Mouse (Mus musculus): ENCODE measurements at regions not wholly inside any gene's neighbourhood (a gene's known extent, or its start where the extent isn't known, plus 50 kb on each side); places are given as distances from the start of the nearest gene placed in this dataset.
A peak's percentile ranks its signal among the peaks of the same experiment; 100 is the strongest.

GRCm38 (mm10) chr17:3248875-3249274 is 77.5 kb upstream of the Tiam2 start:
- DNase-seq (ENCODE audit: low spot score) = no peak

GRCm38 (mm10) chr17:3249320-3249719 is 77.1 kb upstream of the Tiam2 start:
- no peak for DNase-seq (ENCODE audit: low spot score)

- DNase-seq (ENCODE audit: low spot score) = no peak
Observed at GRCm38 (mm10) chr17:3251176-3251575, 75.2 kb upstream of the Tiam2 start.

GRCm38 (mm10) chr17:3251966-3252365 is 74.4 kb upstream of the Tiam2 start:
- no peak for DNase-seq (ENCODE audit: low spot score)

GRCm38 (mm10) chr17:3253508-3254176 is 72.7 kb upstream of the Tiam2 start:
- peak; percentile 19 for DNase-seq (ENCODE audit: low spot score)

GRCm38 (mm10) chr17:3256765-3257164 is 69.6 kb upstream of the Tiam2 start:
- DNase-seq (ENCODE audit: low spot score) = no peak

GRCm38 (mm10) chr17:3258811-3259510 is 67.4 kb upstream of the Tiam2 start:
- DNase-seq (ENCODE audit: low spot score) = no peak

GRCm38 (mm10) chr17:3260796-3261195 is 65.6 kb upstream of the Tiam2 start:
- DNase-seq (ENCODE audit: low spot score) = peak; percentile 21

GRCm38 (mm10) chr17:3273108-3274091 is 53.0 kb upstream of the Tiam2 start:
- peak; percentile 50 for DNase-seq (ENCODE audit: low spot score)

GRCm38 (mm10) chr17:3274449-3275285 is 51.7 kb upstream of the Tiam2 start:
- DNase-seq (ENCODE audit: low spot score) = no peak

Measured in T-cell, adult 2 months (primary cell).